Mouse (Mus musculus) cerebellum, adult 2 months (tissue): ENCODE measurements around the gene Gpr132. TPM values are rescaled to one million over a fixed set of nuclear protein-coding genes. Genes with fewer than 3 reads are reported as not detected.
A peak's percentile ranks its signal among the peaks of the same experiment; 100 is the strongest.

Experiments
- DNase-seq, 2 experiments: peaks; one replicate each; pipeline ENCODE4 v3.0.0; 2021
- H3K27ac ChIP-seq: fragments of 200-500 bp; 2 replicates; pipeline ENCODE4 v1.5.1; 2012; ENCODE audit warnings: low read length, control low read depth, inconsistent platforms; ENCODE audit not compliant: insufficient read depth
- H3K27me3 ChIP-seq: fragments of 200-500 bp; 2 replicates; pipeline ENCODE4 v1.6.1; 2012; ENCODE audit warnings: inconsistent platforms, mild to moderate bottlenecking, low read length, moderate library complexity; ENCODE audit not compliant: control insufficient read depth, insufficient read depth
- H3K4me1 ChIP-seq: fragments of 200-500 bp; 2 replicates; pipeline ENCODE4 v1.6.1; 2011; ENCODE audit warnings: low read length; ENCODE audit not compliant: control insufficient read depth, insufficient read depth
- H3K4me3 ChIP-seq: fragments of 200-500 bp; replicated peaks from 2 replicates; pipeline ENCODE3; 2011; ENCODE audit warnings: mild to moderate bottlenecking, low read depth, low read length, control low read depth; ENCODE audit not compliant: insufficient read depth
- CTCF ChIP-seq: fragments of 200-500 bp; IDR thresholded peaks from 2 replicates; pipeline ENCODE4 v1.5.1; 2011; ENCODE audit warnings: low read depth, mild to moderate bottlenecking, control low read depth, low read length, moderate library complexity, borderline replicate concordance; ENCODE audit not compliant: insufficient read depth
- POLR2A ChIP-seq: fragments of 200-500 bp; IDR thresholded peaks from 2 replicates; pipeline ENCODE4 v1.6.1; 2011; ENCODE audit warnings: low read length, control low read depth, borderline replicate concordance; ENCODE audit not compliant: insufficient read depth
- WGBS: fragments of 180-500 bp; shearing (Covaris S2); methylation state at CpG from one replicate; pipeline ENCODE4 v1.1.7; 2018; 5-methylcytosine and 5-hydroxymethylcytosine counted together
- polyA plus RNA-seq: library from polyadenylated mRNA; depleted of rRNA; stranded (reverse); fragments of >200 nt; gene quantifications from 2 replicates; pipeline ENCODE4 v1.2.3, GENCODE M21; 2012

Gpr132 gene
- polyA plus RNA-seq, 1 experiment: 0.05 TPM

DNA sequence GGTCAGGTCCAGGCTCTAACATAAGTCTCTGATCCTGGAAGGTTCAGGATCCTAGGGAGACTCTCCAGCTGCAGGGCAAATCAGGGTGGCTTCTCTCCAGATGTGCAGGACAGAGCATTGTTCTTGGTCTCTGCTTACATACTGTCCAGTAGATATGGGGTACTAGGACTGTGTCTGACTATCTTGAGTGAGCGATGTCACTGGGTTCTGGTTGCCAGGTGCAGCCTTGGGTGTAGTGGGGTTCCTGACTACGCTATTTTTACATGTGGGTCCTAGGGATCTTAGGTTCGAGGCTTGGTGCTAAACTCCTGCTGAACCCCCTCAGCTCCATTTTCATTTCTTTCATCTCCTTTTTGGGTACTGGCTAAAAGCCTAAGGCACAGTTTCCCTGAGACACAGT is 37.5 kb downstream of the Gpr132 start:
- H3K4me3 ChIP-seq: peak overlapping the region; percentile 28
- H3K27ac ChIP-seq: no peak overlapping the region
- H3K4me1 ChIP-seq: peaks cover 4% of the 10 kb centered on the region; the same call in 1 of the 2 replicates
- TF ChIP-seq POLR2A: no peak
- TF ChIP-seq CTCF: no peak
- H3K27me3 ChIP-seq: no peaks in the 10 kb centered on the region
- WGBS: 65% methylated on average over 3 of the region's 3 CpGs
- DNase-seq: no peak

DNA sequence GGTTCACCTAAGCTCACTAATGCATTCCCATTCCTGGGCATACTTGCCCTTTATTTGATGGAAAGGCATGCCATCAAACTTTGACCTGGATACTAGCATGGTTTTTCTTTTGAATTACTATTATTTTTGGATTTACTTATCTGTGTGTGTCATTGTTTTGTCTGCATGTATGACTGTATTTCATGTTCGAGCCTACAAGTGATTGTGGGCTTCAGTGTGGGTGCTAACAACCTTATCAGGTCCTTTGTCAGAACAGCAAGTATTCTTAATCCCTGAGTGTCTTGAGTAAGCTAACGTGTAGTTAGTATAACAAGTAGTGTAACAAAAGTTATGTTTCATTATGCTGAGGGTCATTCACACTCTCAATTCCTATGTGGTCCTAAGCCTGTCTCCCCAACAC is 37.9 kb downstream of the Gpr132 start:
- H3K4me1 ChIP-seq: peaks cover 3% of the 10 kb centered on the region; the same call in 1 of the 2 replicates
- DNase-seq: no peak
- no peak overlapping the region for H3K27ac ChIP-seq
- H3K27me3 ChIP-seq: no peaks in the 10 kb centered on the region
- 23% methylated on average over 2 of the region's 2 CpGs for WGBS
- TF ChIP-seq POLR2A (no peak), CTCF (no peak)
- H3K4me3 ChIP-seq: peak overlapping the region; percentile 93

DNA sequence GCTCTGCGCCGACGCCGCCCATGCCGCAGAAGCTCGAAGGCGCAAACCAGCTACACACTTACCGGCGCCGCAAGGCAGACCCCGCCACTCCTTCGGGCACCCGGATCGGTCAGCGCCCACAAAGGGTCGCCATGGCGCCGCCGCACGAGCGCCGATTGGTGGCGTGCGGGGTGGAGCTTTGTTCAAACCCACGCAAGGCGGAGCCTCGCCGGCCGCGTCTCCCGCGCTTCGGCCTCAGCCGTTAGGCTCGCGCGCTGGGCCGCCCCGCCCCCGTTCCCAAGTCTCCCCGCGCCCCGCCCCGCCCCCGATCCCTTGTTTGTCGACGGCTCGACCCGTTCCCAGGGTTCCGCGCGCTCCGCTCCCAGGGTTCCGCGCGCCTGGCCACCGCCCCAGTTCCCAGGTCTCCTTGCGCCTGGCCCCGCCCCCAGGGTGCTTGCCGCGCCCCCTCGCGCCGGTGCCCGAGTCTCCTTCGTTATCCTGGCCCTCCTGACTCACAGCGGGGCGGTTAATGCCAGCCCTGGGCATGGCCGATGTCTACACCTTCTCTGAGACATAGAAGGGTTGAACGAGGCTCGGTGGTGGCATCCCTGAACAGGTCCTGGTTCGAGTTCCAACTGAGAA is 38.7 kb downstream of the Gpr132 start, which contains the start of gene Cdca4:
Cdca4 (minus strand) TSS at position 180 of the 621 bp plus-strand sequence.
- Histone ChIP-seq H3K27ac (peak within 1 kb of the TSS; percentile 58), H3K27me3 (no peaks in the 10 kb centered on the region), H3K4me1 (no peaks in the 10 kb centered on the region; the same call in 1 of the 2 replicates), H3K4me3 (peak within 1 kb of the TSS; percentile 93)
- WGBS: under 1% methylated on average over 72 of the region's 72 CpGs
- DNase-seq: peak; percentile 98 to 99
- TF ChIP-seq POLR2A (peak; percentile 82), CTCF (no peak)

DNA sequence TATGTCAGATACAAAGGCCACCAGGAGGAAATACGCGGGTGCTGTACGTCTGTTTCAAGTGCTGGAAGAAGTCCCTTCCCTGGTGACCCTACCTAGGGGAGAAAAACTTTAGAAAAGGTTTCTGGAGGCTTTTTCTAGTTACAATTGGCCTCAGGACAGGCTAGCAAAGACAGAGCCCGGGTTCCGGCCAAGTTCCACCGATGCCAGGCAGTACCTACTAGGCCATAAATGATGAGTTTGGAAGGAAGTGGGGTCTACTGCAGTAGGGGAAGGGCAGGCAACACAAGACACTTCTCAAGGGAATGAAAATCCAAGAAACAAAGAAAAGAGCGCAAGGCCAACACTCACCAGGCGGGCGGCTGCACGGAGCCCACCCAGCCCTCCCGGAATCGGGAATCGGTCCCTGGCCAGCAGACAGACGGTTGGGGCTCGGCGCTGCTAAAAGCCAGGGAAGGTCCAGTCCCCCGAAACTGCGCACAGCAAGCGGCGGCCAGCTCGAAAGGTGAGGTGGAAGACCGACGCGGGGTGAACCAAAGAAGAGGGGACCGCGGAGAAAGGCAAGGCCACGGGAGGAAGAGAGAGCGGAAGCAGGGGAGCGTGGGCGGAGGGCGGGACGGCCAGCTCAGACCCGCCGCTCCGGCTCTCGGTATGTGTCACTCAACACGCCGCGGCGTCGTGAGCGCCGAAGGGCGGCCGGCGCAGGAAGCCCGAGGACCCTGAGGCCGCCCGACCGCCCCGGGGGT is 39.4 kb downstream of the Gpr132 start:
- TF ChIP-seq POLR2A: no peak
- no peak for TF ChIP-seq CTCF

DNA sequence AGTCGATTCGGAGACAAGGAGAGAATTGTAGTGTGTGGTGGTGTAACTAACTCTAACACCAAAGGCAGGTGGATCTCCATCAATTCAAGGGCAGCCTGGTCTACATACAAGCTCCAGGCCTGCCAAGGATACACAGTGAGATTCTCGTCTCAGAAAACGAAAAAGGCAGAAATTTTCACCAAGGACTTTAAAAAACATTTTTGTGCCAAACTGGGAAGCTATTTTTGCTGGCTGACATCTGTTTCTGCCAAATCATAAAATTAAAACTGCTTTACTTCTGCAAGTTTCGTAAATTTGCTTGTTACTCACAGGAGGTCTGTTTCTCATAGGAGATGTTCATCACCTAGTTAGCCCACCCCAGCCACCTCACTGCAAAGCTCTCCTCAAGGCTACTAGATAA is 42.1 kb downstream of the Gpr132 start:
- TF ChIP-seq CTCF (no peak), POLR2A (no peak)
- DNase-seq: no peak
- Histone ChIP-seq H3K4me3 (no peak overlapping the region), H3K4me1 (peaks cover 4% of the 10 kb centered on the region; the same call in 1 of the 2 replicates), H3K27me3 (no peaks in the 10 kb centered on the region), H3K27ac (no peak overlapping the region)
- WGBS: 68% methylated on average over 5 of the region's 5 CpGs

More for the DNA sequence above, 39.4 kb downstream of the Gpr132 start:
- Histone ChIP-seq H3K27me3 (no peaks in the 10 kb centered on the region), H3K27ac (peak overlapping the region; percentile 58), H3K4me1 (no peaks in the 10 kb centered on the region; the same call in 1 of the 2 replicates), H3K4me3 (peak overlapping the region; percentile 81)
- no peak for DNase-seq
- WGBS: under 1% methylated on average over 51 of the region's 51 CpGs

DNA sequence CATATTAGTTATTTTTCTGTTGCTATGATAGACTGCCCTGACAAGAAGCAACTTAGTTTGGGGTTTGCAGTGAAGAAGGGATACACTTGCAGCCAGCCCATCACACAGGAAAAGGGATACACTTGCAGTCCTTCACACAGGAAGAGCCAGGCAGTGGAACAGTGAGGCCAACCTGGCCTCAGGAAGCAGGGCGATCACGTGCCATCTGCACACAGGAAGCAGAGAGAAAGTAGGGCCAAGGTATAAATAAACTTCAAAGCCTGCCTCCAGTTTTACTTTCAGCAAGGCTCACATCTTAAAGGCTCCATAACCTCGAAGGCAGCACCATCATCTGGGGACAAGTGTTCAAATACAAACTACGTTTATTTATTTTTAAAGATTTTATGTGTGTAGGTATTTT is 44.8 kb downstream of the Gpr132 start:
- 54% methylated on average over 4 of the region's 4 CpGs for WGBS

DNA sequence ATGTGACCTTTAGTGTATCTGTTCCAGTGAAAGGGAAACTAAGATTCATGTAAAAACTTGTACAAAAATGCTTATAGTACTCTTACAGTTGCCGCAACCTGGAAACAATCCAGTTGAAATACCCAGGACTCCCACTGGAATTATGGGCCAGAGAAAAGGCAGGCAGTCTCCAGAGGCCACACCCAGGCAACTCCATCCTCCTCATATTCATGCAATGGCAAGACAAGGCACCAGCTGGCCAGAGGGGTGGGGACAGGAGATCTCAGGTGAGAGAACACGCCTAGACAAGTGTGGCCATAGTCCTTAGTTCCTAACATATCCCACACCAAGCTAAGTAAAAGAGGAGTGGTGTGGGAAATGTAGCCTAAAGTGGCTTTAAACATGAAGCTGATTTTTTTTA is 45.4 kb downstream of the Gpr132 start:
- no peak for TF ChIP-seq POLR2A
- no peak for TF ChIP-seq CTCF
- 61% methylated on average over 2 of the region's 2 CpGs for WGBS
- H3K27ac ChIP-seq: no peak overlapping the region
- H3K4me3 ChIP-seq: no peak overlapping the region
- no peak for DNase-seq
- no peaks in the 10 kb centered on the region for H3K27me3 ChIP-seq
- H3K4me1 ChIP-seq: peaks cover 4% of the 10 kb centered on the region; the same call in 1 of the 2 replicates

More for the DNA sequence above, 44.8 kb downstream of the Gpr132 start:
- Histone ChIP-seq H3K4me3 (no peak overlapping the region), H3K27me3 (no peaks in the 10 kb centered on the region), H3K27ac (no peak overlapping the region), H3K4me1 (peaks cover 4% of the 10 kb centered on the region; the same call in 1 of the 2 replicates)
- no peak for DNase-seq
- TF ChIP-seq CTCF (no peak), POLR2A (no peak)
